ENCODE assay signal across 15 mouse cellular contexts in the genomic region with DNA sequence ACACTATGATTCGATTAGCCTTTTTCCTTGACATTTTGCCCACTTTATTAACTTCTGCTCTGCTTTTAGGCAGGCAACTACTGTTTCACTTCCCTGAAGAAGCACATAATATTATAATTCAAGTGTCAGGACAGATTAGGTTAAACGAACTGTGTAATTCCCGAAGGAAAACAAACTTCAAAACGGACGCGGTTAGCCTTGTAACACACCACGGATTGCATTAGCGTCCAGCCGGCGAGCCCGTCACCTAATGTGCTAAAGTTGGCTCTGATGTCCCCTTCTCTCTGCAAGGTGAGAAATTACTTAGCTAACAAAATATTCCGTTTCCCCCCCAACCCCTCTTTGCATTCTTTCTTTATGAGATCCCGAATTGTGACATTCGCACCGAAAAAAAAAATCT.
A peak's percentile ranks its signal among the peaks of the same experiment; 100 is the strongest.
DNase-seq lines count a peak whose midpoint lies in the region; ATAC-seq lines count a peak whose summit lies in the region.
"Had no signal": no experiment of that assay in that cellular context is flagged by ENCODE, and none has a peak within 500 bp of the region (broad histone marks: within the 10 kb centered on the region; RNA-seq: fewer than 3 reads in every experiment).

No protein-coding gene starts in this region.

- ATAC-seq in lung, embryonic 15.5 days (ENCODE audit: borderline replicate concordance, extremely low read depth, low FRiP score, low TSS enrichment) = no peak
- ATAC-seq in embryonic facial prominence, embryonic 13.5 days (ENCODE audit: insufficient number of reproducible peaks, insufficient read depth, low FRiP score, low TSS enrichment, low read depth) = no peak
- ATAC-seq in limb, embryonic 12.5 days (ENCODE audit: insufficient number of reproducible peaks, insufficient read depth, low FRiP score, low TSS enrichment, low read depth) = no peak

- H3K4me1 ChIP-seq in lung, embryonic 15.5 days = peaks cover 28% of the 10 kb centered on the region
- H3K4me1 ChIP-seq in embryonic facial prominence, embryonic 13.5 days = peaks cover 79% of the 10 kb centered on the region
- peaks cover 85% of the 10 kb centered on the region for H3K4me1 ChIP-seq in limb, embryonic 12.5 days (replicated peaks)

- no peaks in the 10 kb centered on the region for H3K9me3 ChIP-seq in lung, embryonic 15.5 days
- no peaks in the 10 kb centered on the region for H3K9me3 ChIP-seq in embryonic facial prominence, embryonic 13.5 days
- H3K9me3 ChIP-seq in limb, embryonic 12.5 days = peaks cover 2% of the 10 kb centered on the region; the same call in 1 of the 2 replicates

- H3K36me3 ChIP-seq in lung, embryonic 15.5 days = no peaks in the 10 kb centered on the region
- H3K36me3 ChIP-seq in embryonic facial prominence, embryonic 13.5 days = no peaks in the 10 kb centered on the region
- no peaks in the 10 kb centered on the region for H3K36me3 ChIP-seq in limb, embryonic 12.5 days

- WGBS in lung, embryonic 15.5 days = 22% methylated on average over 15 of the region's 15 CpGs
- WGBS in embryonic facial prominence, embryonic 13.5 days = 12% methylated on average over 15 of the region's 15 CpGs
- WGBS in limb, embryonic 12.5 days = 9% methylated on average over 15 of the region's 15 CpGs

- peaks cover 62% of the 10 kb centered on the region for H3K27me3 ChIP-seq in lung, embryonic 15.5 days
- peaks cover 30% of the 10 kb centered on the region for H3K27me3 ChIP-seq in embryonic facial prominence, embryonic 13.5 days
- H3K27me3 ChIP-seq in limb, embryonic 12.5 days = peaks cover 25% of the 10 kb centered on the region

- H3K9ac ChIP-seq in lung, embryonic 15.5 days = no peak overlapping the region
- no peak overlapping the region for H3K9ac ChIP-seq in embryonic facial prominence, embryonic 13.5 days
- peak overlapping the region; percentile 72 for H3K9ac ChIP-seq in limb, embryonic 12.5 days (replicated peaks)

- no peak overlapping the region for H3K27ac ChIP-seq in lung, embryonic 15.5 days
- H3K27ac ChIP-seq in embryonic facial prominence, embryonic 13.5 days = peak overlapping the region; percentile 76; the same call in 1 of the 2 replicates
- H3K27ac ChIP-seq in limb, embryonic 12.5 days = peak overlapping the region; percentile 98
- H3K27ac ChIP-seq: heart, adult 2 months; macrophage had no signal

- peak overlapping the region; percentile 51 for H3K4me2 ChIP-seq in lung, embryonic 15.5 days
- peak overlapping the region; percentile 59 for H3K4me2 ChIP-seq in embryonic facial prominence, embryonic 13.5 days
- peak overlapping the region; percentile 65 for H3K4me2 ChIP-seq in limb, embryonic 12.5 days

- H3K4me3 ChIP-seq in lung, embryonic 15.5 days = no peak overlapping the region
- peak overlapping the region; percentile 24 for H3K4me3 ChIP-seq in embryonic facial prominence, embryonic 13.5 days
- H3K4me3 ChIP-seq in limb, embryonic 12.5 days (replicated peaks) = peak overlapping the region; percentile 46
- H3K4me3 ChIP-seq: heart, adult 2 months; myocyte had no signal

- peak; percentile 52 for DNase-seq in embryo, embryonic 10 days (ENCODE audit: low spot score)
- DNase-seq in embryo, embryonic 9.5 days (ENCODE audit: extremely low spot score) = no peak
- no peak for DNase-seq in lung, adult 18-20 months
- no peak for DNase-seq in layer of hippocampus, adult 9-10 months (ENCODE audit: low spot score)
- no peak for DNase-seq in layer of hippocampus, postnatal 14 days (ENCODE audit: low spot score in 2 of 2)
- DNase-seq: adrenal gland, adult 8-10 months; heart, adult 2 months; heart, postnatal 36 days; liver; thymus, adult 18-20 months had no signal
